Mouse (Mus musculus): Measurements from ENCODE around the gene Rela. TPM values are rescaled to one million over a fixed set of nuclear protein-coding genes. Genes with fewer than 3 reads are reported as not detected.

Gene Rela
- 49.2 and 52.9 TPM in 2 replicates for polyA plus RNA-seq (2014; fragmentation: Nextera tagmentation; extraction: Ambion mirVana)

GRCm38 (mm10) chr19:5637069-5638047 is at the start of gene Rela:
Gene Rela (plus strand): TSS chr19:5637483.
- WGBS = 2% methylated on average over 44 of the region's 109 CpGs
- peaks cover 12% of the 10 kb centered on the region for H3K4me1 ChIP-seq (ENCODE audit: control insufficient read depth, insufficient read depth, low read length)
- peak within 1 kb of the TSS; percentile 92 for H3K4me2 ChIP-seq (ENCODE audit: low read depth, low read length)
- H3K9ac ChIP-seq (ENCODE audit: low read depth, low read length) = peak within 1 kb of the TSS; percentile 87
- ATAC-seq (ENCODE audit: low read depth) (peak; percentile 88), DNase-seq (ENCODE audit: low spot score) (peak; percentile 91)
- H3K9me3 ChIP-seq (ENCODE audit: control insufficient read depth, low read length) = no peaks in the 10 kb centered on the region
- H3K27me3 ChIP-seq (replicated peaks; ENCODE audit: control insufficient read depth, insufficient read depth, low read length) = no peaks in the 10 kb centered on the region
- H3K4me3 ChIP-seq (ENCODE audit: low read depth, low read length) = peak within 1 kb of the TSS; percentile 85
- peak within 1 kb of the TSS; percentile 88 for H3K27ac ChIP-seq (replicated peaks; ENCODE audit: low read depth, low read length)
- peaks cover 36% of the 10 kb centered on the region for H3K36me3 ChIP-seq (ENCODE audit: control insufficient read depth, insufficient read depth, low read length)

GRCm38 (mm10) chr19:5589159-5589558 is 48.1 kb upstream of the Rela start:
- DNase-seq (ENCODE audit: low spot score) = no peak
- no peak overlapping the region for H3K27ac ChIP-seq (replicated peaks; ENCODE audit: low read depth, low read length)
- no peaks in the 10 kb centered on the region for H3K4me1 ChIP-seq (ENCODE audit: control insufficient read depth, insufficient read depth, low read length)
- ATAC-seq (ENCODE audit: low read depth) = no peak
- no peaks in the 10 kb centered on the region for H3K27me3 ChIP-seq (replicated peaks; ENCODE audit: control insufficient read depth, insufficient read depth, low read length)
- H3K36me3 ChIP-seq (ENCODE audit: control insufficient read depth, insufficient read depth, low read length) = no peaks in the 10 kb centered on the region
- no peak overlapping the region for H3K9ac ChIP-seq (ENCODE audit: low read depth, low read length)
- no peak overlapping the region for H3K4me3 ChIP-seq (ENCODE audit: low read depth, low read length)
- 76% methylated on average over 9 of the region's 9 CpGs for WGBS
- no peaks in the 10 kb centered on the region for H3K9me3 ChIP-seq (ENCODE audit: control insufficient read depth, low read length)
- no peak overlapping the region for H3K4me2 ChIP-seq (ENCODE audit: low read depth, low read length)

GRCm38 (mm10) chr19:5591888-5592287 is 45.4 kb upstream of the Rela start:
- DNase-seq (ENCODE audit: low spot score) = no peak
- Histone ChIP-seq H3K27ac (replicated peaks; ENCODE audit: low read depth, low read length) (no peak overlapping the region), H3K9me3 (ENCODE audit: control insufficient read depth, low read length) (no peaks in the 10 kb centered on the region), H3K9ac (ENCODE audit: low read depth, low read length) (no peak overlapping the region), H3K27me3 (replicated peaks; ENCODE audit: control insufficient read depth, insufficient read depth, low read length) (no peaks in the 10 kb centered on the region), H3K4me1 (ENCODE audit: control insufficient read depth, insufficient read depth, low read length) (no peaks in the 10 kb centered on the region), H3K4me2 (ENCODE audit: low read depth, low read length) (no peak overlapping the region), H3K36me3 (ENCODE audit: control insufficient read depth, insufficient read depth, low read length) (no peaks in the 10 kb centered on the region), H3K4me3 (ENCODE audit: low read depth, low read length) (no peak overlapping the region)
- WGBS = 92% methylated on average over 6 of the region's 6 CpGs
- no peak for ATAC-seq (ENCODE audit: low read depth)

- WGBS = 75% methylated on average over 4 of the region's 4 CpGs
- Histone ChIP-seq H3K27me3 (replicated peaks; ENCODE audit: control insufficient read depth, insufficient read depth, low read length) (no peaks in the 10 kb centered on the region), H3K4me1 (ENCODE audit: control insufficient read depth, insufficient read depth, low read length) (peaks cover 11% of the 10 kb centered on the region), H3K9ac (ENCODE audit: low read depth, low read length) (no peak overlapping the region), H3K27ac (replicated peaks; ENCODE audit: low read depth, low read length) (no peak overlapping the region), H3K36me3 (ENCODE audit: control insufficient read depth, insufficient read depth, low read length) (peaks cover 15% of the 10 kb centered on the region), H3K4me3 (ENCODE audit: low read depth, low read length) (no peak overlapping the region), H3K4me2 (ENCODE audit: low read depth, low read length) (no peak overlapping the region), H3K9me3 (ENCODE audit: control insufficient read depth, low read length) (no peaks in the 10 kb centered on the region)
- ATAC-seq (ENCODE audit: low read depth) (no peak), DNase-seq (ENCODE audit: low spot score) (no peak)
These were observed 38.1 kb upstream of the Rela start for GRCm38 (mm10) chr19:5599224-5599623.

- Histone ChIP-seq H3K4me2 (ENCODE audit: low read depth, low read length) (peak within 1 kb of the TSS; percentile 86), H3K27me3 (replicated peaks; ENCODE audit: control insufficient read depth, insufficient read depth, low read length) (no peaks in the 10 kb centered on the region), H3K9ac (ENCODE audit: low read depth, low read length) (peak within 1 kb of the TSS; percentile 94), H3K4me1 (ENCODE audit: control insufficient read depth, insufficient read depth, low read length) (peaks cover 11% of the 10 kb centered on the region), H3K9me3 (ENCODE audit: control insufficient read depth, low read length) (no peaks in the 10 kb centered on the region), H3K36me3 (ENCODE audit: control insufficient read depth, insufficient read depth, low read length) (peaks cover 42% of the 10 kb centered on the region), H3K4me3 (ENCODE audit: low read depth, low read length) (peak within 1 kb of the TSS; percentile 83), H3K27ac (replicated peaks; ENCODE audit: low read depth, low read length) (peak within 1 kb of the TSS; percentile 85)
- peak; percentile 96 for DNase-seq (ENCODE audit: low spot score)
- peak; percentile 92 for ATAC-seq (ENCODE audit: low read depth)
- under 1% methylated on average over 63 of the region's 64 CpGs for WGBS
These were observed 35.3 kb upstream of the Rela start, which contains the start of gene Rnaseh2c for GRCm38 (mm10) chr19:5601752-5602541. Gene Rnaseh2c (plus strand): TSS chr19:5601873.

- ATAC-seq (ENCODE audit: low read depth) = no peak
- Histone ChIP-seq H3K9me3 (ENCODE audit: control insufficient read depth, low read length) (no peaks in the 10 kb centered on the region), H3K9ac (ENCODE audit: low read depth, low read length) (no peak overlapping the region), H3K27me3 (replicated peaks; ENCODE audit: control insufficient read depth, insufficient read depth, low read length) (no peaks in the 10 kb centered on the region), H3K4me2 (ENCODE audit: low read depth, low read length) (no peak overlapping the region), H3K4me3 (ENCODE audit: low read depth, low read length) (no peak overlapping the region), H3K4me1 (ENCODE audit: control insufficient read depth, insufficient read depth, low read length) (peaks cover 11% of the 10 kb centered on the region), H3K27ac (replicated peaks; ENCODE audit: low read depth, low read length) (no peak overlapping the region), H3K36me3 (ENCODE audit: control insufficient read depth, insufficient read depth, low read length) (peaks cover 59% of the 10 kb centered on the region)
- no peak for DNase-seq (ENCODE audit: low spot score)
- WGBS = 79% methylated on average over 7 of the region's 7 CpGs
These were observed 33.6 kb upstream of the Rela start for GRCm38 (mm10) chr19:5603664-5604063.

GRCm38 (mm10) chr19:5605126-5605525 is 32.2 kb upstream of the Rela start:
- peaks cover 15% of the 10 kb centered on the region for H3K4me1 ChIP-seq (ENCODE audit: control insufficient read depth, insufficient read depth, low read length)
- no peak overlapping the region for H3K9ac ChIP-seq (ENCODE audit: low read depth, low read length)
- H3K36me3 ChIP-seq (ENCODE audit: control insufficient read depth, insufficient read depth, low read length) = peaks cover 59% of the 10 kb centered on the region
- ATAC-seq (ENCODE audit: low read depth) (no peak), DNase-seq (ENCODE audit: low spot score) (no peak)
- H3K4me2 ChIP-seq (ENCODE audit: low read depth, low read length) = no peak overlapping the region
- no peak overlapping the region for H3K4me3 ChIP-seq (ENCODE audit: low read depth, low read length)
- WGBS = 92% methylated on average over 7 of the region's 7 CpGs
- no peaks in the 10 kb centered on the region for H3K9me3 ChIP-seq (ENCODE audit: control insufficient read depth, low read length)
- H3K27me3 ChIP-seq (replicated peaks; ENCODE audit: control insufficient read depth, insufficient read depth, low read length) = no peaks in the 10 kb centered on the region
- no peak overlapping the region for H3K27ac ChIP-seq (replicated peaks; ENCODE audit: low read depth, low read length)

- Histone ChIP-seq H3K9me3 (ENCODE audit: control insufficient read depth, low read length) (no peaks in the 10 kb centered on the region), H3K27me3 (replicated peaks; ENCODE audit: control insufficient read depth, insufficient read depth, low read length) (no peaks in the 10 kb centered on the region), H3K4me2 (ENCODE audit: low read depth, low read length) (no peak overlapping the region), H3K9ac (ENCODE audit: low read depth, low read length) (no peak overlapping the region), H3K4me3 (ENCODE audit: low read depth, low read length) (no peak overlapping the region), H3K36me3 (ENCODE audit: control insufficient read depth, insufficient read depth, low read length) (peaks cover 59% of the 10 kb centered on the region), H3K27ac (replicated peaks; ENCODE audit: low read depth, low read length) (no peak overlapping the region), H3K4me1 (ENCODE audit: control insufficient read depth, insufficient read depth, low read length) (peaks cover 15% of the 10 kb centered on the region)
- ATAC-seq (ENCODE audit: low read depth) (no peak), DNase-seq (ENCODE audit: low spot score) (no peak)
- WGBS = 85% methylated on average over 8 of the region's 8 CpGs
These were observed 31.1 kb upstream of the Rela start for GRCm38 (mm10) chr19:5606196-5606595.
